Mouse (Mus musculus): ENCODE data around the gene Lad1.

Lad1 gene

DNA sequence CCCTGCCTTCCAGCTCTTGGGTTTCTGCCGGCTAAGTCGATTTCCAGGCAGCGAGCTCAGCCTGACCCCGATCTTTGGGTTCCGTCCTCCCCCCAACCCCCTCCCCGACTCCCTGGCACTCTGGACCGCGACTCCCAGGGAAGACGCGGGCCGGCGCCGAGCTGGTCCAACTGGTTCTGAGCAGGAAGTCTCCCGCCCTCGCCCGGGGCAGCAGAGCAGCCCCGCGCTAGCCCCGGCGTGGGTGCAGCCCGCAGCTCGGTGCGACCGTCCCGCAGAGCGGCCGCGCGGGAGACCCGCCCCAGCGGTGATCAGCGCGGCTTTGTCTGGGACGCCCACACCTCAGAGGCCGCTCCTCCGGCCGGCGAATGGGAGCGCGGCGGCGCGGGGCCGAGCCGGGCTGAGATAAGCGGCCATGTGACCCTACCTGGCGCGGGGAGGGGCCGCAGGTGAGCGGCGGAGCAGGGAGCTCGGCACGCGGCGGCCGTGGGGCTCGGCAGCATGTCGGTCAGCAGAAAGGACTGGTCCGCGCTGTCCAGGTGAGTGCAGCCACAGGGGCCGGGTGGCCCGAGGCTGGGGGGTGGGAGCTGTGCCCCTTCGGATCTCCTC lies at the start of gene Lad1:
TSS of gene Lad1 (plus strand) at position 118 of the 606 bp plus-strand sequence.
- peak; percentile 59 for DNase-seq

- no peak for DNase-seq
Observed at GRCm38 (mm10) chr1:135770237-135770636, 48.2 kb upstream of the Lad1 start.

GRCm38 (mm10) chr1:135770896-135771572 lies 47.4 kb upstream of the Lad1 start:
- DNase-seq, result no peak

- no peak for DNase-seq
Observed at GRCm38 (mm10) chr1:135771573-135771970, 46.8 kb upstream of the Lad1 start.

GRCm38 (mm10) chr1:135776596-135776995 lies 41.8 kb upstream of the Lad1 start:
- DNase-seq, result no peak

GRCm38 (mm10) chr1:135777046-135777445 lies 41.4 kb upstream of the Lad1 start:
- no peak for DNase-seq

- peak; percentile 47 for DNase-seq
Observed at GRCm38 (mm10) chr1:135778780-135779535, 39.4 kb upstream of the Lad1 start, which contains the start of gene Tnni1. Tnni1 (plus strand) TSS chr1:135779434.

GRCm38 (mm10) chr1:135780649-135781048 lies 37.7 kb upstream of the Lad1 start:
- no peak for DNase-seq

DNA sequence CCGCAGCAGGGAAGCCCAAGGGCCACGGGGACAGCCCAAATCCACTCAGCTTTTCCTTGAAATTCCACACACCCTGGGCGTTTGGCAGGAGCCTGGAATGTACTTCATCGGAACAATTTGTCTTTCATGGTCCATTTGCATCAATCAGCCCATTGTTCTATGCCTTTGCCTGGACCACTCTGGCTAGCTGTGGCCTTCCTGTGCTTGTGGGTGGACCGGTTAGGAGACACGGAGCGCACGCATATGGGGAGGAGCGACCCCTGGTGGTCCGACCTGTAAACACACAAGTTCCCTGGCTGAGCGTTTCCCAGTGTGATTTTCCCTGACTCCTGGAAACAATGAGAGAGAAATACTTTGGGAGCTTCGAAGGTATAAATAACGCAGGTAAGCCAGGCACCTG lies 37.2 kb upstream of the Lad1 start:
- peak; percentile 88 for DNase-seq

DNA sequence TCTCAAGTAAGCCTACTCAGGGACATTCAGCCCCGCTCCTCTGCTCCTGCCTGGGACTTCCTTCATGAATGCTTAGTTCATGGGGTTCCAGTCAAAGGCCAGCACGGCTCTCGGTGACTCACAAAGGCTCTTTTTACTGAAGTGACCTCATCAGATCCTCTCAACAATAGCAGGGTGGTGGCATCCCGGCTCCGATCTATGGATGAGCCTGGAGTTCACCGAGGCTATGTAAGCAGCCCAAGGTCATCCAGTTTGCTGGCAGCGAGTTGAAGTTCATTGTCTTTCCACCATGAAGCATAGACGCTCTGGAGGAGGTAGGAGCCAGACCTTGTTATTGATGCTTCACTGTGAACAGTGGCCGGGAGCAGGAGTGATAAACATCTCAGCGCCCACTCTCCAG lies 35.6 kb upstream of the Lad1 start:
- no peak for DNase-seq

GRCm38 (mm10) chr1:135787799-135788198 lies 30.6 kb upstream of the Lad1 start:
- DNase-seq, result peak; percentile 83

- DNase-seq, result no peak
Observed at GRCm38 (mm10) chr1:135788708-135789107, 29.7 kb upstream of the Lad1 start.

DNA sequence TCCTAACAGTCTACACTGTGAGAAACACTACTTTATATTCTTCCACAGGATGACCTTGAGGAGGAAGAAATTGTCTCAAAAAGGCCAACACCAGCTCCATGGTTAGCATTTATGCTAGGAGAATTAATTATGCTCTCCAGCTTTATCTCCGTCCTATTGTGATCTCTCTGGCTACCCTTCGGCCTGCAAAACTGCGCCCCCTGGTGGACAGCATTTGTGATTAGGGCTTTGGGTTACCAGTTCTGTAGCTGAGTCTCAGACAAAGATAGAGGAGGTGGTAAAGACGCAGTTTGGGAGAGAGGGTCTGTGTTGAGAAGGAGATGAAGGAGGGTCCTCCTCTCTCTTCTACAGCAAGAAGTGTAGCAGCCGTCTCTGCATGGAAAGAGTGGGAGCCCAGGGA lies 28.6 kb upstream of the Lad1 start:
- peak; percentile 80 for DNase-seq

- DNase-seq, result no peak
Observed at GRCm38 (mm10) chr1:135792143-135792939, 26.1 kb upstream of the Lad1 start.

- peak; percentile 52 for DNase-seq
Observed at GRCm38 (mm10) chr1:135793370-135794215, 24.8 kb upstream of the Lad1 start.

DNA sequence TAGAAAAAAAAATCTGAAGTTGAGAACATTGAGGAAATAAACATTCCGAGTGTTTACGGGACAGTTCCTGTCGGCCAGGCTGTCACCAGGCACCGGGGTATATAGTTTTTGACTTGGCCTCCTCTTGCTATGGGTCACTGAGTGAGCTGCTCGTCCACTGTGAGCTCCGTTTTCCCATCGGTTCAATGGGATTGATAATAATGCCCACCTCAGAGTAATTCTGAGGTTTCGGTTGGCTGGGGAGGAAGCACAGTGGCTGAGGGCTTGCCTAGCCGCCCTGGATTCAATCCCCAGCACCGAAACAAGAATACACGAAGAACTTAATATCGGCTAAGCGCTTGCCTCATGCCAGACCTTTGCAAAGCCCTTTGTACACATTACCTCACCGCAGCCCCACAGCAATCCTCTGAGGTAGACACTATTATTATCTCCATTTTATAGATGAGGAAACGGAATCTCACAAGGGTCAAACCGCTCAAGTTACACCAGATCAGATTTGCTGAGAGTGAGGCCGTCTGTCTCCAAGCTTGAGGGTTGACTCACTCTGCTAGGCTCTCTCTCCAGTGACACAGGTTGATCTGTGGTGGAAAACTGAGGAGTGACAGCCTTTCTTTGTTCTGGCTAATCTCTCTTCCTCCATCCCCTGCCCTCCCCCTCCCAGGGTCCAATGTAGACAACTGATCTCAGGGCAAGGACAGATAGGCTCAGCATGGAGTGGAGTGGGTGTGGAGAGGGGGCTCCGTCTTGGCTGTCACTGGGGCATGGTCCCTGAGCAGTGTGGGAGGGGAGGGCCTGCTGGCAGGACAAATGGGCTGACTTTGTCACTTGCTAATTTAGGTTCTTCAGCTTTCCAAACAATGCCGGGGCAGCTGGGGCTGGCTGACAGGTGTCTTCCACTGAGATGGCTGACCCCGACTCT lies 23.9 kb upstream of the Lad1 start:
- DNase-seq, result no peak

- no peak for DNase-seq
Observed at GRCm38 (mm10) chr1:135798492-135798891, 19.9 kb upstream of the Lad1 start.

- no peak for DNase-seq
Observed at GRCm38 (mm10) chr1:135799109-135799627, 19.2 kb upstream of the Lad1 start.

- DNase-seq, result no peak
Observed at GRCm38 (mm10) chr1:135800192-135800950, 18.0 kb upstream of the Lad1 start.

DNA sequence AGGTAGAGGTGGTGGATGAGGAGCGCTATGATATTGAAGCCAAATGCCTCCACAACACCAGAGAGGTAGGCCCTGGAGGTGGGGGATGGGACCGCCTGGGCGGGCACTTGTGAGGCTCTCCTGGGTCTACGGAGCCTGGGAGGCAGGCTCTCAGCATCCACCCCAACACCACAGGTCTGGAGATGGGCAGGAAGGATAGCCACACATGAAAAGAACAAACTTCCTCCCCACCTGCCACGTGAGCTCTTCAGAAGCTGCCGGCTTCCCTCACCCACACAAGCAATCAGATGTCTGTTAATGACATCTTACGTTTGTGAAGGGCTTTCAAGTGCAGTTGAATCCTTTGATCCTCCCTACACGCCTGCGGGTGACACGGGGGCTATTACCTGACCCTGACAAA lies 10.9 kb upstream of the Lad1 start:
- no peak for DNase-seq

All from embryo, embryonic 11 days (tissue).